20 mouse cellular contexts compared by ENCODE assay signal in genomic region chr2:32978675-32979074, GRCm38 (mm10).
"Had no signal": no experiment of that assay in that cellular context is flagged by ENCODE, and none has a peak within 500 bp of the region (broad histone marks: within the 10 kb centered on the region; RNA-seq: fewer than 3 reads in every experiment).

No protein-coding gene starts in this region.

- H3K9me3 ChIP-seq: midbrain, embryonic 10.5 days; midbrain, embryonic 12.5 days; neural tube, embryonic 13.5 days; neural tube, embryonic 15.5 days; stomach, embryonic 15.5 days had no signal

- ATAC-seq: midbrain, embryonic 16.5 days had no signal

- H3K4me2 ChIP-seq: lung, embryonic 14.5 days; midbrain, embryonic 12.5 days; neural tube, embryonic 13.5 days; neural tube, embryonic 15.5 days; stomach, embryonic 15.5 days had no signal

- H3K4me3 ChIP-seq: midbrain, embryonic 10.5 days; midbrain, embryonic 12.5 days; myocyte; neural tube, embryonic 13.5 days; neural tube, embryonic 15.5 days; stomach, embryonic 15.5 days had no signal

- H3K36me3 ChIP-seq: stomach, embryonic 15.5 days had no signal

- H3K9ac ChIP-seq: lung, embryonic 14.5 days; midbrain, embryonic 12.5 days; neural tube, embryonic 13.5 days; neural tube, embryonic 15.5 days; stomach, embryonic 15.5 days had no signal

- H3K27me3 ChIP-seq: midbrain, embryonic 12.5 days; neural tube, embryonic 13.5 days; neural tube, embryonic 15.5 days; stomach, embryonic 15.5 days had no signal

- DNase-seq: lung, embryonic 14.5 days; lung, postnatal 10 days; lung, postnatal 4 days; midbrain, embryonic 14.5 days; retina, postnatal 1 day; right cerebral cortex, adult 18-20 months; right cerebral cortex, postnatal 25 days; right cerebral cortex, postnatal 4 days; spleen, adult 18-20 months; thymus, adult 2 months; thymus, postnatal 25 days; thymus, postnatal 4 days had no signal

- H3K27ac ChIP-seq: midbrain, embryonic 10.5 days; midbrain, embryonic 12.5 days; neural tube, embryonic 13.5 days; neural tube, embryonic 15.5 days; stomach, embryonic 15.5 days; stomach, postnatal 0 days had no signal
